Mouse (Mus musculus) hematopoietic stem cell, adult 5-6 weeks (primary cell): ENCODE data around the gene Chst11. TPM values are rescaled to one million over a fixed set of nuclear protein-coding genes. Genes with fewer than 3 reads are reported as not detected.

Source experiments
- ATAC-seq, 2 experiments: fragments of 125-278 bp in 1 of 2; replicated peaks in 1 of 2; 2 replicates each; pipeline ENCODE4 v1.8.0; 2016 to 2017; ENCODE audit warnings: inconsistent platforms in 2 of 2, mild to moderate bottlenecking in 2 of 2, moderate number of reproducible peaks in 2 of 2, low read depth in 1 of 2, moderate TSS enrichment in 1 of 2; ENCODE audit not compliant: low FRiP score in 2 of 2, poor library complexity in 2 of 2, severe bottlenecking in 2 of 2, insufficient read depth in 1 of 2, low TSS enrichment in 1 of 2
- total RNA-seq: library from RNA; stranded (forward); fragments of 172-1452, 232-1000 nt; gene quantifications from 2 replicates; pipeline ENCODE4 v1.2.3, GENCODE M21; 2017

Gene Chst11
- total RNA-seq, 1 experiment from 2014 or later = 27.1 TPM

- ATAC-seq = no peak
These were observed 243.3 kb downstream of the Chst11 start for GRCm38 (mm10) chr10:83228626-83229025.

GRCm38 (mm10) chr10:83233967-83234366 is 248.7 kb downstream of the Chst11 start:
- peak; percentile 66 to 69 for ATAC-seq

- ATAC-seq = no peak
These were observed 249.1 kb downstream of the Chst11 start for GRCm38 (mm10) chr10:83234391-83234790.

- ATAC-seq = no peak
These were observed 256.9 kb downstream of the Chst11 start for GRCm38 (mm10) chr10:83242106-83242686.

- ATAC-seq = no peak
These were observed 258.8 kb downstream of the Chst11 start for GRCm38 (mm10) chr10:83244131-83244530.

Other genes starting within 250 kb of the Chst11 start
- gene Nfyb, start 221.4 kb upstream of the Chst11 start, total RNA-seq = 72.2 and 80.8 TPM in 2 replicates
- 159 and 189 TPM in 2 replicates for gene Txnrd1, start 151.5 kb upstream of the Chst11 start, total RNA-seq
- gene Eid3, start 118.9 kb upstream of the Chst11 start, total RNA-seq = 8.5 and 21.6 TPM in 2 replicates